Mouse (Mus musculus) kidney, postnatal 0 days (tissue): ENCODE measurements around the gene Akain1. TPM values are rescaled to one million over a fixed set of nuclear protein-coding genes. Genes with fewer than 3 reads are reported as not detected.

Experiments
- ATAC-seq: fragments of 200-750 bp; cut with Nextera tagmentation; replicated peaks from 2 replicates; pipeline ENCODE4 v1.8.0; 2017; ENCODE audit warnings: low read depth, moderate number of reproducible peaks, moderate TSS enrichment, moderate library complexity; ENCODE audit not compliant: low FRiP score
- DNase-seq: peaks from one replicate; pipeline ENCODE4 v3.0.0-alpha.2; 2016; ENCODE audit warnings: low spot score
- H3K27ac ChIP-seq: fragments of 300-500 bp; sonication (generic); 2 replicates; pipeline ENCODE4 v1.5.1; 2014; ENCODE audit warnings: mild to moderate bottlenecking
- H3K27me3 ChIP-seq: fragments of 300-500 bp; sonication (generic); 2 replicates; pipeline ENCODE4 v1.6.1; 2014; ENCODE audit warnings: low read length, mixed read lengths; ENCODE audit not compliant: insufficient read depth
- H3K36me3 ChIP-seq: fragments of 300-500 bp; sonication (generic); 2 replicates; pipeline ENCODE4 v1.6.1; 2014; ENCODE audit warnings: low read length, mixed read lengths; ENCODE audit not compliant: insufficient read depth
- H3K4me1 ChIP-seq: fragments of 300-500 bp; sonication (generic); replicated peaks from 2 replicates; pipeline ENCODE4 v1.6.1; 2014; ENCODE audit warnings: antibody characterized with exemption, low read length, mixed read lengths; ENCODE audit not compliant: insufficient read depth
- H3K4me2 ChIP-seq: fragments of 300-500 bp; sonication (generic); 2 replicates; pipeline ENCODE4 v1.6.1; 2014; ENCODE audit warnings: mild to moderate bottlenecking, low read length, moderate library complexity, mixed read lengths
- H3K4me3 ChIP-seq: fragments of 300-500 bp; sonication (generic); replicated peaks from 2 replicates; pipeline ENCODE4 v1.5.1; 2014; ENCODE audit warnings: low read depth, low read length
- H3K9ac ChIP-seq: fragments of 300-500 bp; sonication (generic); 2 replicates; pipeline ENCODE4 v1.6.1; 2014; ENCODE audit warnings: low read depth, low read length
- H3K9me3 ChIP-seq: fragments of 300-500 bp; sonication (generic); replicated peaks from 2 replicates; pipeline ENCODE4 v1.6.1; 2016; ENCODE audit warnings: low read length, inconsistent platforms, mixed read lengths
- CTCF ChIP-seq: IDR thresholded peaks from 2 replicates; pipeline ENCODE4 v1.5.1; 2016; ENCODE audit warnings: antibody characterized with exemption, low read depth, mild to moderate bottlenecking, moderate library complexity
- WGBS: fragments of 180-500 bp; shearing (Covaris S2); extraction: QIAGEN DNeasy Blood & Tissue Kit; methylation state at CpG from one replicate; pipeline ENCODE4 v1.1.7; 2014; 5-methylcytosine and 5-hydroxymethylcytosine counted together
- polyA plus RNA-seq: library from polyadenylated mRNA; unstranded; fragments of >200 nt; fragmentation: Nextera tagmentation; extraction: Ambion mirVana; gene quantifications from 2 replicates; pipeline ENCODE4 v1.2.1, GENCODE M21; 2015

The Akain1 gene
- polyA plus RNA-seq, 1 experiment from 2014 or later, result not detected

- Histone ChIP-seq H3K27me3 (no peaks in the 10 kb centered on the region), H3K9ac (no peak overlapping the region), H3K36me3 (no peaks in the 10 kb centered on the region), H3K27ac (no peak overlapping the region), H3K4me3 (no peak overlapping the region), H3K9me3 (no peaks in the 10 kb centered on the region), H3K4me2 (no peak overlapping the region), H3K4me1 (no peaks in the 10 kb centered on the region)
- TF ChIP-seq CTCF, result no peak
- DNase-seq (no peak), ATAC-seq (no peak)
- WGBS, result 91% methylated on average over 5 of the region's 5 CpGs
Observed at GRCm38 (mm10) chr17:69488826-69489225, 49.7 kb downstream of the Akain1 start.

GRCm38 (mm10) chr17:69492368-69492767 lies 53.2 kb downstream of the Akain1 start:
- no peak overlapping the region for H3K4me3 ChIP-seq
- H3K9me3 ChIP-seq, result no peaks in the 10 kb centered on the region
- H3K9ac ChIP-seq, result no peak overlapping the region
- no peak overlapping the region for H3K4me2 ChIP-seq
- H3K27ac ChIP-seq, result no peak overlapping the region
- H3K36me3 ChIP-seq, result no peaks in the 10 kb centered on the region
- TF ChIP-seq CTCF, result no peak
- no peak for ATAC-seq
- H3K4me1 ChIP-seq, result no peaks in the 10 kb centered on the region
- DNase-seq, result no peak
- no peaks in the 10 kb centered on the region for H3K27me3 ChIP-seq
- 71% methylated on average over 6 of the region's 6 CpGs for WGBS

GRCm38 (mm10) chr17:69495531-69495930 lies 56.4 kb downstream of the Akain1 start:
- 38% methylated on average over 2 of the region's 2 CpGs for WGBS
- Histone ChIP-seq H3K27me3 (no peaks in the 10 kb centered on the region), H3K36me3 (no peaks in the 10 kb centered on the region), H3K4me1 (no peaks in the 10 kb centered on the region), H3K9ac (no peak overlapping the region), H3K9me3 (no peaks in the 10 kb centered on the region), H3K27ac (no peak overlapping the region), H3K4me2 (no peak overlapping the region), H3K4me3 (no peak overlapping the region)
- ATAC-seq (no peak), DNase-seq (peak; percentile 10)
- TF ChIP-seq CTCF, result peak; percentile 47

- TF ChIP-seq CTCF, result no peak
- no peak overlapping the region for H3K4me3 ChIP-seq
- DNase-seq, result no peak
- H3K27ac ChIP-seq, result no peak overlapping the region
- 56% methylated on average over 3 of the region's 3 CpGs for WGBS
- H3K36me3 ChIP-seq, result no peaks in the 10 kb centered on the region
- no peak for ATAC-seq
- no peaks in the 10 kb centered on the region for H3K27me3 ChIP-seq
- no peaks in the 10 kb centered on the region for H3K9me3 ChIP-seq
- no peak overlapping the region for H3K4me2 ChIP-seq
- no peaks in the 10 kb centered on the region for H3K4me1 ChIP-seq
- no peak overlapping the region for H3K9ac ChIP-seq
Observed at GRCm38 (mm10) chr17:69496125-69496524, 57.0 kb downstream of the Akain1 start.

- no peak overlapping the region for H3K4me3 ChIP-seq
- H3K4me1 ChIP-seq, result no peaks in the 10 kb centered on the region
- WGBS, result 71% methylated on average over 4 of the region's 4 CpGs
- no peaks in the 10 kb centered on the region for H3K27me3 ChIP-seq
- H3K9me3 ChIP-seq, result no peaks in the 10 kb centered on the region
- ATAC-seq (no peak), DNase-seq (no peak)
- H3K27ac ChIP-seq, result no peak overlapping the region
- TF ChIP-seq CTCF, result no peak
- no peak overlapping the region for H3K9ac ChIP-seq
- no peak overlapping the region for H3K4me2 ChIP-seq
- H3K36me3 ChIP-seq, result no peaks in the 10 kb centered on the region
Observed at GRCm38 (mm10) chr17:69497315-69497714, 58.2 kb downstream of the Akain1 start.

GRCm38 (mm10) chr17:69498913-69499312 lies 59.8 kb downstream of the Akain1 start:
- DNase-seq, result no peak
- no peaks in the 10 kb centered on the region for H3K4me1 ChIP-seq
- WGBS, result 53% methylated on average over 2 of the region's 2 CpGs
- no peaks in the 10 kb centered on the region for H3K36me3 ChIP-seq
- no peak overlapping the region for H3K4me3 ChIP-seq
- H3K4me2 ChIP-seq, result no peak overlapping the region
- H3K27ac ChIP-seq, result no peak overlapping the region
- H3K9me3 ChIP-seq, result no peaks in the 10 kb centered on the region
- no peaks in the 10 kb centered on the region for H3K27me3 ChIP-seq
- no peak for ATAC-seq
- no peak for TF ChIP-seq CTCF
- H3K9ac ChIP-seq, result no peak overlapping the region

- Histone ChIP-seq H3K9ac (no peak overlapping the region), H3K9me3 (no peaks in the 10 kb centered on the region), H3K27ac (no peak overlapping the region), H3K36me3 (no peaks in the 10 kb centered on the region), H3K27me3 (no peaks in the 10 kb centered on the region), H3K4me2 (no peak overlapping the region), H3K4me1 (no peaks in the 10 kb centered on the region), H3K4me3 (no peak overlapping the region)
- DNase-seq (no peak), ATAC-seq (no peak)
- TF ChIP-seq CTCF, result no peak
- 43% methylated on average over 6 of the region's 6 CpGs for WGBS
Observed at GRCm38 (mm10) chr17:69499441-69499840, 60.3 kb downstream of the Akain1 start.
